Mouse (Mus musculus): ENCODE data around the gene Map2k6. TPM values are rescaled to one million over a fixed set of nuclear protein-coding genes. Genes with fewer than 3 reads are reported as not detected.
A peak's percentile ranks its signal among the peaks of the same experiment; 100 is the strongest.
"Not testable (repeated sequence)": the region's sequence is repeated elsewhere in the genome, so short reads cannot be mapped to it uniquely, and the experiment has no call there.

Gene Map2k6
- 1 to 10 TPM; 1.7 to 7.9 (median 5.0) TPM for total RNA-seq (2022)

DNA sequence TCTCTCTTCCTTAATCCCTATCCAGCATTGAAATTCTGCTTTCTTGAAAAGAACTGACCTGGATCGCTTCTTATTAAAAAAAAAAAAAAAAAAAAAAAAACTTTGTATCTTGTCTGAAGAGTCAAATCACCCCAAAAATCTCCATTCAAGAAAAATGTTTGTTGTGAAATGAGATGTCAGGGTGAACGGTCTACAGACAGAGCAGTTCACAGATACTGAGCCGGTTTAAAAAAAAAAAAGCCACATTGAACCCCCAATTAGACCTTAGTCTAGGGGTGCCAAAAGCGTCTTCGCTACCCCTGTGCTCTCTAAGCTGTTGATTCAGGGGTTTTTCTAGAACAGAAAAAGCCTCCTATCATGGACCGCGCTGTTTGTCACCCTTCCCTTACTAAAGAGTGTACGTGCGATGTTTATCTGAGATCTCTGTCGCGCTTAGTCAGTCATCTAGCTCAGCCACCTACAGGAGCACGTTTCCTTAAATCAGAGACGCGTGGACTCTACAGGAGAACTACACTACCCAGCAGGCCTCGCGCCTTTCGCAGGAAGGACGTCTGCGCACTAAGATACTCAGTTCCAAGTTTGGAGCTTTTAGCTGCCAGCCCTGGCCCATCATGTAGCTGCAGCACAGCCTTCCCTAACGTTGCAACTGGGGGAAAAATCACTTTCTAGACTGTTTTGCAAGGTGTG lies at the start of gene Map2k6:
Gene Map2k6 (plus strand): TSS at position 570 of the 687 bp plus-strand sequence.
- peak; percentile 77 for DNase-seq

DNA sequence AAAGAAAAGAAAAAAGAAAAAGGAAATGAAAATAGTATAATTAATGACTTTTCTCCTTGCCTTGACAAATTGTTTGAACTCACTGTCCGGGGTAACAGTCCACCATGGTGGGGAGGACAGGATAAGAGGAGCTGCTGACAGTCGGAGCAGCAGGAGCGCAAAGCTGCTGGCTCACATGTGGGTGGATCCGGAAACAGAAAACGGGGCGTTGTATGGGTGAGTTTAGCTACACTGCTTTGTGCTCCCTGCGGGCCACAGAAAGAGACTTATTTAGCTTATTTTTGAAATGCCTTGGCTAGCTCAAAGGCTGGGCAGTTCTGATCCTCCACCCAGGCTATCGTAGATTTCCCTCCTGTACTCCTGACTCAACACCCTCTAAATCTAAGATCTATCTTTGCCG lies 44.7 kb upstream of the Map2k6 start:
- no peak for DNase-seq

DNA sequence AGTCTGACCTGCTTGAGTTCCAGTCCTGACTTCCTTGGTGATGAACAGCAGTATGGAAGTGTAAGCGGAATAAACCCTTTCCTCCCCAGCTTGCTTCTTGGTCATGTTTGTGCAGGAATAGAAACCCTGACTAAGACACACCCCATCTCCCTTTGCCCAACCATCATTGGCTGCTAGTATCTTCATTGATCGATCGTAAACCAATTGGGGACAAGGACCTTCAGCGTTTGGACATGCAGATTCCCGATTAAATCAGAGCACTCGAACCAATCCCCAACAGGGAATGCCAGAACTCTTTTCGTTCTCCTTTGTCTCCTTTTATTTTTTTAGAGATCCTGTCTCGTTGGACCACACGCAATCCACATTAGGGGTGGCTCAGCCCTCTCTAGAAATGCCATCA lies 43.8 kb upstream of the Map2k6 start:
- not testable (repeated sequence) for DNase-seq

DNA sequence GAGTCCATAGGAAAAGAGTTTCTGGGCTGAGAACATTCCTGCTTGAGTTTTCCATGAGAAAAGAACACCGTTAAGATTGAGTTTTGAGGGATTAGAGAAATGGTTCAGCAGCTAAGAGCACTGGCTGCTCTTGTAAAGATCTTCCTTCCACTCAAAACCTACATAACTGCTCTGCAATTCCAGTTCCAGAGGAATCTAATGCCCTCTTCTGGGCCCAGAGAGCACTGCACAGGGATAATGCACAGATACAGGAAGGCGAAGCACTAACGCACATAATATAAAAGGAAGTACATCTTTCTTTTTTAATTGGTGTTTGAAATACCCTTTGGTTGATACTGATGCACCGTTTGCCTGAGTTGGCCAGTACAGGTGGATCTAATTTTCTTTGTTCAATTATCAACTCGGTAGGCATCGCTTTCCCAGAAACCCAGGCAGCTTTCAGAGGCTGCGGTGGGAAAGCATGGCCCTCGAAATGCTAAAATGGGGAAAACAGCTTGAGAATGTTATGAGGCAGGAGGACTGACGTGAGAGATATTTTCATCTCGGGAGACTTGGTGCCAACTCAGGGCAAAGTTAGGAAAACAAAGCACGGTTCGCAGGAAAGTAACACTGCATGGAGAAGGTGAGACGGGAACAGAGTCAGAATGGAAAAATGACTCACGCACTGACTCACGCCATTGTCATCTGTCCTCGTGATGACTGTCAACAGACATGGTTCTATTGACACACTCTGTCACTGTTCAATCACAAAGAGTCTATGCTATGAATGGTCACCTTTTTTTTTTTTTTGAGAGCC lies 41.0 kb upstream of the Map2k6 start:
- DNase-seq: peak; percentile 11

DNA sequence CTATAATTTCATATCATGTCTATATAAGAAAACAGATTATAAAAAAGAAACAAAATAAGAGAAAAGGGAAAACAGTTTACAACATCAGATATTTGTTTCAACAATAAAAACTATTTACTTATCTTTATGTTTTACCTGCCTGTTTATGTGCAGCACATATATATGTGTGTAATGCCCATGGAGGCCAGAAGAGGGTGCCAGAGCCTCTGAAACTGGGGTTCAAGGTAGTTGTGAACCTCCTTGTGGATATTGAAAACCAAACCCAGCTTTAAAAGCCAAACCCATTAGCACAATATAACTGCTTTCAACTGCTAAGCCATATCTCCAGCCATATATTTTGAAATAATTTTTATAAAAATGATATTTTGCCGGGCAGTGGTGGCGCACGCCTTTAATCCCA lies 33.9 kb upstream of the Map2k6 start:
- DNase-seq: peak; percentile 11

DNA sequence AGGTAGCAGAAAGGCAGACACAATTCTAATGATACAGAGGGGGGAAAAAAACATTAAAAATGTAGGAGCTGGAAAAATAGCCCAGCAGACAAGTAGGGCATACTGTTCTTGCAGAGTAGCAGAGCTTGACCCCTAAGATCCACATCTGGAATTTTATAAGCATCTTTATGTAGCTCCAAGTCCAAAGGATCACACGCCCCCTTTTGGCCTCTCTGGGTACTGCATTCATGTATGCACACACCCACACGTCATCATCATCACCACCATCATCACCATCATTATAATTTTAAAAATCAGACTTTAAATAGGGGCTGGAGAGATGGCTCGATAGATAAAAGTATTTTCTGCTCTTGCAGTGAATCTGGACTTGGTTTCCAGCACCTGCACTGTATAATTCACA lies 32.0 kb upstream of the Map2k6 start:
- no peak for DNase-seq

DNA sequence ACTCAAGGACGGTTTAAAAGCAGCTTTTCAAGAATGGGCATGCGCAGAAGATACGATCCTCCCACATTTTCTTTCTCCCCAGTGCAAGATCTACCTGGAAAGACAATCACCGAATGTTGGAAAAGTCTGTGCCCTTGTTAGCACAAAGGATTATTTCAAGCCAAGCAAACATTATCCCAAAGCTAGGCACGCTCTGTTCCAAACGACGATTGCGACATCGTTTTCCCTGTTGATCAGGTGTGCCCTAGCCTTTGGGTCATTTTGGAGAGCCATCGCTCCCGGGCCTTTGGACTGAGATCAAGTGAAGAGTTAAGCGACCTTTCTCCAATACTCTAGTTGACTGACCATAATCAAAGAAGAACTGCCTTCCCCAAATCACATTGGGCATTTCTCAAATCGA lies 31.3 kb upstream of the Map2k6 start:
- DNase-seq: no peak

DNA sequence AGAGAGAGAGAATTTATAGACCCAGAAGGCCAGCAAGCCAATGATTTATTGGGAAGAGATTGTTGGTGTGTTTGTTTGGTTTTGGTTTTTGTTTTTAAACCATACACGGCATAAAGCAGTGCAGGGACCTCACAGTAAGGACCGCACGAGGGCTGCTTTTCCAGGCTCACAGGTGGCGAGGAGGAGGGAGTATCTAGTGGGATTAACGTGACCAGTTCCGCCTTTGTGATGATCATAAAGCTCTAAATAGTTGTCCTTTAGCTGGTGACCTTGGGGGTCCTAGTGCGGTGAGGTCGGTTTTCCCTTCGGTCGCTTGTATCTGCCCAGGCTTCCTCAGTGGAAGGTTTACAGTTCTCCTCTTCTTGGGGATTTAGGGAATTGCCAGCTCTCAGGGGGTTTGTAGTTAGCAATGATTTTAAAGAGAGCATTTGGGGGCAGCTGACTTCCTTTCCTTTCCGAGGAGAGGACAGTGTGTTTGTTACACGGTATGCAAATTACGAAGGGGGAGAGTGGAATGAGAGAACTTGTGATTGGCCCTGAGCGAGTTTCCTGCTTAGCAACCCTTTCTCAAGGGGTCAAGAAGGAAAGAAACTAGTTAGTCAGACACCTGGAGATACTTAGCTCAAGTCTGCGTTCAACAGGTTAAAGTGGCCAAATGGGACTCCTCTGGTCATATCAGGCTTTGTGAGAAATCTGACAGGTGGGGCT lies 29.5 kb upstream of the Map2k6 start:
- DNase-seq: no peak

DNA sequence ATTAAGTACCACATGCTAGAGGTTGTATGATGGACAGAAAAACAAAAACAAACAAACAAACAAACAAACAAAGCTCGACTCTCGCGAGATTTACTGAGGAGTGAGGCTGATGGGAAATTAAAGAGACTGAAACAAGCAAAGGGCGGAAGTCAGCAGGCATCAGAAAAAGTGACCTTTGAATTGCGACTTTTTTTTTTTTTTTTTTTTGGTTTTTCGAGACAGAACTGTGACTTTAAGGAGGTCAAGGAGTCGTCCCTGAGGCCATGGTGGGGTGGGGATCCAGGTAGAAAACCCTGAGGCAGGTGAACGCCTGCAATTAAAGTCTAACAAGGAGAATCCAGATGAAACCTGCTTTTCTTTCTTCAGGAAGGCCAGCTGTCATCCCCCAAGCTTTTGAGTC lies 27.1 kb upstream of the Map2k6 start:
- no peak for DNase-seq

DNA sequence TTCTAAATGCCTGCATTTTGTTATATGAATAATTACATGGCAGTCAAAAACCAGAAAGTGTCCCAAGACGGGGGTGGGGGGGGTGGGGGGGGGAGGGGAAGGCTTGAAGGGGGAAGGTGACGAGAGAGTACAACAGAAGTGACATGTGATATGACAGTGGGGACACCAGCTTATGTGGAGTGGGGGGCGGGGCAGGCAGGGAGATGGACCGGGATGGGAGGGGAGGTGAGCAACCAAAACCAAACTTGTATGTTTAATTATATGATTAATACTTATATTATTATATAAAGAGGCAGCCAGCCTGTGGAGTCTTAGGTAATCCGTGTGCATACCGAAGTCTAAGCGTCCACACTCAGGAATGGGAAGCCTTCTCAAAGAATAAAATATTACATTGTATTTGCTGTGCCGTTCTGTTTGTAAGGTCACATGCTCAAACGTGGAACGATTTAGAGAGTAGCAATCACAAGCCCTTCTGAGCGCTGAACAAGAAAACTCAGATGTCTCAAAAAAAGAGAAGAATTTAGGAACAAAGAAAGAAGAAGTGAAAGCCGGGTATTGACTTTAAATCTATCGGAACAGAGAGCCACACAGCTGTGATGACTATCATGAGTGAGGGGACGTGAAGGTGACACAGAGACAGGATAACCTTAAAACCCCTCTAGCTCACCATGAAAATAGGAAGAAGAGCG lies 26.5 kb upstream of the Map2k6 start:
- DNase-seq: no peak

DNA sequence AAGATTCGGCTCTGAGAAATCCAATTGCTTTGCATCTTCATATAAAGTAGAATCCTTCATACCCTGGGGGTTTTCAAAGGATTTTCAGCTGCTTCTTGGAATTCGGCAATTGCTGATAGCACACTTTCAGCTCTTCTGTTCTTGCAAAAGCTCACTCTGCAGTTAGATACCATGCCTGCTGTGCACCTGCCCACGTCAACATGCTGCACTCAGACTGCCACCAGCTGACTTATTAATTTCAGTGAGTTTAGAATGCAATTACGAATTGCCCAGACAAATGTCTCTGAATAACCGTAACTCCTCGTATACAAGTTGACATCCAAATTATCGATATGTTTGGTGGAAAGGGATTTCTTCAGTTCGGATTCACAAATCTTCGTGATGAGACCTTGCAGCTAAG lies 24.9 kb upstream of the Map2k6 start:
- no peak for DNase-seq

DNA sequence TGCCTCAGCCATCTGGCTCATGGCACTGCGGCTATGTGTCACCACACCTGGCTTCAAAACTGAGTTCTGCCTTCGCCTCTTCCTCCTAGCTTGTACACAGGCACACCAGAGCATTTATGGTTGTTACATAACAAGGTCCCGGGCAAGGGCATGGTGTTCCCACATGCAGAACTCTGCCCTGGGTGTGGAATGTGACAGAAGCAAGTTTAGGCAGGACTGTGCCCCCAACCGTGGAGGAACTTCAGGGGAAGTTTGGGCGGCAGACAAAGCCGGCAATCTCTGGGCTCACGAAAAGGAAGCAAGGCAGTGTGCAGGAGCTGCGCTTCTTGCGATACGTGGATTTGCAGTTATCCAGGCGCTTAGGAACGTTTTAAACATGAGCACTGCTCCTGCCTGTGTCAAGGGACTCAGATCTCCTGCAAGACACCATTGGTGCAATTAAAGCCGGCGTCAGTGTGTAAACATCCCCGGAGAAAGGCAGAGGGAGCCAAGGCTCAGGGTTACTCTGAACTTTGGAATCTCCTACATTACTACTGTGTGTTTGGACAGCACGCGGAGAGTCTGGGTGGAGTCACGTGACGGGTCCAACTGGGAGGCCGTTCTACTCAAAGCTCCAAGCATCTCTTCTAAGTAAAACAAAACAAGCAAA lies 19.1 kb upstream of the Map2k6 start:
- DNase-seq: peak; percentile 57

DNA sequence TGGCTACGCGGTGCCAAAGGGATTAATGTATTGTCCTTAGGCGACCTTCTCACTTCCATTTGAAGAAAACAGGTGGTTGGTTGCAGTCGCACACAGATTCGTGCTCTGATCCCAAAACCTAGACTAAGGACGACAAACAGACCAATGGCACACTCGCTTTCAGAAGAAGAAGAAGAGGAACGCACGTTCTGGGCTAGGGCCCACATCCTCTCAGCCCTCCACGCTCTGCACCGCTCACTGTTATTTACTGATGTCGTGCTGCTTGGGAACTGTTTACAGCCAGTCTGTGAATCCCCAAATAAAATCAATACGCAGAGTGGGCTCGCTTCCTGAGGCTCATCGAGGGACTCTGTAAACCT lies 18.6 kb upstream of the Map2k6 start:
- DNase-seq: no peak

DNA sequence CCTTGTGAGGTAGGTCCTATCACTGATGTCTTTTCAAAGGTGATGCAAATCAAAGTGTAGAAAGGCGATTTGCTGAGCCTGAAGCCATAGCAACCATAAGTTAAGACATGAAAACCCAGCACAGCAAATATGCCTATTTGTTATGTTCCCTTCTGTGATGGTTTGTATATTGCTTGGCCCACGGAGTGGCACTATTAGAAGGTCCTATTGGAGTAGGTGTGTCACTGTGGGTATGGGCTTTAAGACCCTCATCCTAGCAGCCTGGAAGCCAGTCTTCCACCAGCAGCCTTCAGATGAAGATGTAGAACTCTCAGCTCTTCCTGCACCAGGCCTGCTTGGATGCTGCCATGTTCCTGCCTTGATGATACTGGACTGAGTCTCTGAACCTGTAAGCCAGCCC lies 13.4 kb upstream of the Map2k6 start:
- no peak for DNase-seq

DNA sequence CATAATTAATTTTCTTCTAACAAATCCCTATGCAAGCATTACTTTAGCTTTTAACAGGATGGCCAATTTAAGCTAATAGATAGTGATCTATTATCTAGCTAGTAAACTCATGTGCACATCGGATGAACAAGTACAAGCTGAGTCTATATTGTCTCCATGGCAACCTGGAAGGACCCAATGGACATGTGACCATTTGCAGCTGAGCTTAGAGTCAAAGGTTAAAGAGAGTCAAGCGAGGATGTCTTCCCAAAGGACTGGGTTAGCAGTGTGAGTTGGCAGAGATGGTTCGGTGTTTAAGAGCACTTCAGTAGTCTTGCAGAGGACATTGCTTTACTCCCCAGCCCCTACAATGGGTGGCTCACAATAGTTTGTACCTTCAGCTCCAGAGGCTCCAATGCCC lies 6.2 kb upstream of the Map2k6 start:
- no peak for DNase-seq

DNA sequence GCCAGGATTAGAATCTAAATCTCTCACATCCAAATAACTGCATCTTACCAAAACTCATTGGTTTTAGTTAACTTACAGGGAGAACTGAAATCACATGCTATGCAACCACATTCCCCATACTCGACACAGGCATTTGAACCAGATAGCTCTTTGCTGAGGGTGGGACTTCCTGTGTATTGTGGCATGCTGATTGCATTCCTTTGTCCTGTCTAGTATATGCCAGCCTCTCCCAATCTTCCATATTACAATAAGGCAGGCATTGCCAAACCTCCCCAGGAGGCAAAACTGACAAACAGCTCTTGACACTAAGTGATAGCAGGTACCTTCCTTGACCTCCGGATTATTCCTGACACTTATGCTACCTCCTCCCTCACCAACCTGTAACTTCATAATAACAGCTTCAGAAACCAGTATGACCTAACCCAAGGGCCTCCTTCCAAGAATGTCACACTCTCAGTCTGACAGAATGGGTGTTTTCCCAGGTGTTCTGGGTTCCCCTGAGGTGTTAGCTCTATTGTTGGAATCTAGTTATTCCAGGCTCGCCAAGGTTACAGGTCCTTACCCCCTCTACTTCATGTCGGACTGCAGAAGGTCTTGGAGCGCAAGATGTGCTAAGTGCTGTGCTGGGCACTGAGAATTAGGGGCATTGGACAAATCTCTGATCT lies 4.0 kb upstream of the Map2k6 start:
- DNase-seq: no peak

DNA sequence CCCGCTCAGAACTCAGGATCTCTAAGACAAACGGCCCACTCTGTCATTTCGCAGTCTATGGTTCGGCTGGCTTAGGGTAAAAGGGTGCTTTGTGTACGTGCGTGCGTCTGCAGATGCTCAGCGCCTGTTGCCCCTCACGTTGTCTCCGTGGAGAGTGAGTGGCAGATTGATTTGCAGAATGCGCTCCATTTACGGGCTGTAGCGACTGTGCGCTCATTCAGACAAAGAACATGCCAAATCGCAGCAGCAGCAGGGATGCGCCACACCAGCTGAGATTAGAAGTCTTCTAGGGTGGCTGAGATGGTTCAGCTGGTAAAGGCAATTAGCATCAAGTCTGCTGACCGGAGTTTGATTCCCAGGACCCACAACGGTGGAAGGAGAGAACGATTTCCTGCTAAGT lies 2.8 kb upstream of the Map2k6 start:
- DNase-seq: no peak

DNA sequence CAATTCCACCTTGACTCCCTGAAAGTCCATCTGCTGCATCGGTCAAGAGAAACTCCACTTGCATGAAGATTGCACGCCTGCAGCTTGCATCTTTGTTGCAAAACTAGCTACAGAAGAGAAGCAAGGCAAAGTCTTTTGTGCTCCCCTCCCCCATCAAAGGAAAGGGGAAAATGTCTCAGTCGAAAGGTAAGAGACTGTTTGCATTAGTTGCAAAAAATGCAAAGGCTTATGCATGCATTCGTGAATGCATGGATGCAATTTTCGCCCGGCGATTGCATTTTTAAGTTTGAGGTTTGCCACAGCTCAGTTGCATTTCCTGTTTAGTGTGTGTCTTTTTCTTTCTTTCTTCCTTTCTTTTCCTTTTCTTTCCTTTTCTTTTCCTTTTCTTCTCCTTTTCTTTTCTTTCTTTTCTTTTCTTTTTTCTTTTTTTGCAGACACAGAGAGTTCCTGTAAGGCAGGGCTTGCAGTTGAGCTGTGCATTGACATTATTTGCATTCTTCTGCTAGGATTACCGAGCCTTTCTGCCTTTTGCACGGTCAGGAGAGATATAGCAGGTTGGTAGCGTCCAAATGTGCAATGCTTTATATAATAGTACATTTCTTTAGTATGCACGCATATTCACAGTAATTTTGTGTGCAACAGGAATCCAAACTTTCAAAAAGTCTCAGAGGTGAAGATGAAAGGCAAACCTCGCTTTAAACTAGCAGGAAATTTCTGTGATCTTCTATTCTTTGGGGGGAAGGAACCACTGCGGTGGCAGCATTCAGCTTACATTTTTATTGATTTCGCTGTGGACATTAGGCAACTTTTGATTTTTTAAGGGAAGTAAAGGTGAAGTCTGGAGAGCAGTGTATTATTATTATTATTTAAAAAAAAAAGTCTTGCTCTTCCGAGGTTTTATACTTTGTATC lies 573 bp downstream of the Map2k6 start:
- no peak for DNase-seq

DNA sequence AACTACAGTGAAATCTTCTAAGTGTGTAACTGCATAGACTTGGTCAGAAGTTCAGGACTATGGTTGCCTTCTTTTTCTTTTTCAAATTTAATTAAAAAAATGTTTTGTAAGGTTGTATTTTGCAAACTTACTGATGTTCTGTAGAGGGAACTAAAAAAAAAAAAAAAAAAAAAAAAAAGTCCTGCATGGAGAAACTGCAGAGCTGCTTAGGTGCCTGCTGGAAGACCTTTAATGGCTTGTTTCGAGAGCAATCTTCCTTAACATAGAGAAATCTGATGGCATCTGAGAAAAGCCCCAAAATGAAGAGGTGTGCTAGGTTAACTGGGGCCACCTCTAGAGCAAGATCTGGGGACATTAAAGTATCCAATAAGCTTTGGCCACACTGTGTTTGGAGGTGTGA lies 1.4 kb downstream of the Map2k6 start:
- no peak for DNase-seq

DNA sequence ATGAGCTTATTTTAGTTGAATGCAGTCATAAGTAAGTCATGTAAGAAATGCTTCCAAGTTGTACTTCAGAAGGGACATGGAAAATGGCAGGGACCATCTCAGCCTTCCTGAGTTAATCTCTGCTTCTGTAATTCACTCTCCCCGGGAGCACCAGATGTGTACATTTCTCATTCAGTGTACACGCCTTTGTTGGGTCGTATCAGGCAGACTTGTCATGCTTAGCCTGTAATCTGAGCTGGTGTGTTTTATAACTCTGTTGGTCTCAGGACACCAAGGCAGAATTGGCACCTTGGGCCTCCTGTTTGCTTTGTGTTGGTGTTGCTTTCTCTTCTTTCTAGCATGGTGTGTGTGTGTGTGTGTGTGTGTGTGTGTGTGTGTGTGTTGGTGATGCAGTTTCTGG lies 3.7 kb downstream of the Map2k6 start:
- DNase-seq: no peak

DNA sequence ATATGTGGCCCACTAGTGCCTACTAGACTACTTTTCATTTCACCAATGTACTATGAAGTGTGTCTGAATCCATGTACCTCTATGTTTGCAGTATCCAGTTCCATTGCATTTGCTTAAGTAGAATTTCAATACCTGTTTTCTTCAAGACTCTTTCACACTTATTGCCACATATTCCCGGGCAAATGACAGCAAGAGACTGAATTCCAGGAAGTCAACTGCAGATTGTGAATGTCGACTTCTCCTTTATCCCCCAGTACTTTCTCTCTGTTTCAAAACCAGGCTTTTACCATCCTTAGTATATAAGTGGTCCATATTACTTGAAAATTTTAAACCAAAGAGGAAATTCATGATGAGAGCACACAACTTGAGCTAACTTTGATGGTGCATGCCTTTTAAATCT lies 4.7 kb downstream of the Map2k6 start:
- no peak for DNase-seq

All from adrenal gland, adult 8-10 months (tissue).